Mouse (Mus musculus) layer of hippocampus, postnatal 10 days (tissue): ENCODE data around the gene Gm49387. TPM values are rescaled to one million over a fixed set of nuclear protein-coding genes. Genes with fewer than 3 reads are reported as not detected.

ENCODE experiments used
- DNase-seq, 2 experiments: peaks; one replicate each; pipeline ENCODE4 v3.0.0; 2021; ENCODE audit warnings: low spot score in 2 of 2
- long read RNA-seq: library from polyadenylated mRNA; stranded (forward); transcript quantifications from one replicate; pipeline ENCODE4 v2.0.0, GENCODE M21; 2023
- total RNA-seq, 2 experiments: library from RNA; stranded (reverse); gene quantifications; 2 replicates each; pipeline ENCODE4 v1.2.3; 2021

The Gm49387 gene
- total RNA-seq: not detected
- long read RNA-seq, partial matches to known transcripts: 0 of 1 reads
- long read RNA-seq, other reads (novel, unspliced or antisense): 1 of 1 reads

DNA sequence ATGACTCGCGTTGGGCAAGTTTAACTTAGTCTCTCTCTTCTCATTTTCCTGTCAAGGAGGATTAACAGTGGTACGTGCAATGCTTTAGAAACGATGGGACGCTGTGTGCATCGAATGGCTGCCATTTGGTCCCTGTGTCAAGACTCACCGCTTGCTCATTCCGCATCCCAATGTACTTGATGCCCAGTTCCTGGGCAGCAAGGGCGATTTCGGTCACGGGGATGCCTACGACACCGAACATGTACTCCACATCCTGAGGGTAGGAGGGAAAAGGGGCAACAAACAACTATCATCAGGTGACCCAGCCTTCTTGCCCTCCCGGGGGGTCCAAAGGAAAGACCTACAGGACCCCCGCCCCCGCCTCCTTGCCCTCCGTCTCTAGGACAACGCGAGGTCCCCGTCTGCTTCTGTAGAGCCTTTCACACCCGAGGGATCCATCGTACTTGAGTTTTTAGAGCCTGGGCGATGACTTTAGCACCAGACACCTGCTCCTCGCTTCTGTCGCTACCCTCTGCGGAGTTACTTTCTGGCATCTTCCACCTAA, at the start of gene Gm49387:
Gene Gm49387 (minus strand): TSS at position 533 of the 544 bp plus-strand sequence.
- DNase-seq: no peak

DNA sequence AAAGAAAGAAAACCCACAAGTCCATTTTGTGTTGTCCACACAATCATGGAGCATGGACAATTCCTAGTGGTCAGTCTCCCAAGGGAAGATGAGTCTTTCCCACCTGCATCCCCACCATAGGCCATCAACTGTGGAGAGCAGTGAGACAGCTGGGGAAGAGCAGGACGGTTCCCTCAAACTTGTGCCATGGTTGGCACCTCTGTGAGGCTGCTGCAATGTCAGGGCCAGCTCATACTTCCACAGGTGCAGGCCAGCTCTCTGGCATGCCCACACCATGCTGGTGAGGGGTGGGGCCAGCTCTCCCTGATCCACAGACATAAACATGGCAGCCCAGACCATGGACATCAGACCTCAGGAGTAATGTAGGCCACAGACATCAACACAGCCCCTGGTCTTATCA, 45.6 kb upstream of the Gm49387 start:
- no peak for DNase-seq

DNA sequence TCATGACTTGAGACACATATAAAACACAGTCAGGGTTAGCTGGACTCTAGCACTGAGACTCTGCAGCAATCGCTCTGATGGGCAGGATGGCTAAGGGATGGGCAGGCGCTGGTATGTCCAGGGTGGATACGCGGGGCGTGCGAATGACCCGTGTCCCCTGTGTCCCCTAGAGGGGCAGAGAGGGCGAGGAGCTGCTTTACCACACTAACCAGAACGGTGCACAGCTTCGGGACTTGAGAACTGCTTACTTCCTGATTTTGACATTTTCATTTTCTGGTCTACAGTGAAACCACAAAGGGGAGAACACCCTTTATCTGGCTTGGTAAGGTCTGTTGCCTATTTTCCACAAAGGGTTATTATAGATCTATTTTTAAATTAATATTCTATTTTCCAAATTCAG, 45.0 kb upstream of the Gm49387 start:
- DNase-seq: no peak

DNA sequence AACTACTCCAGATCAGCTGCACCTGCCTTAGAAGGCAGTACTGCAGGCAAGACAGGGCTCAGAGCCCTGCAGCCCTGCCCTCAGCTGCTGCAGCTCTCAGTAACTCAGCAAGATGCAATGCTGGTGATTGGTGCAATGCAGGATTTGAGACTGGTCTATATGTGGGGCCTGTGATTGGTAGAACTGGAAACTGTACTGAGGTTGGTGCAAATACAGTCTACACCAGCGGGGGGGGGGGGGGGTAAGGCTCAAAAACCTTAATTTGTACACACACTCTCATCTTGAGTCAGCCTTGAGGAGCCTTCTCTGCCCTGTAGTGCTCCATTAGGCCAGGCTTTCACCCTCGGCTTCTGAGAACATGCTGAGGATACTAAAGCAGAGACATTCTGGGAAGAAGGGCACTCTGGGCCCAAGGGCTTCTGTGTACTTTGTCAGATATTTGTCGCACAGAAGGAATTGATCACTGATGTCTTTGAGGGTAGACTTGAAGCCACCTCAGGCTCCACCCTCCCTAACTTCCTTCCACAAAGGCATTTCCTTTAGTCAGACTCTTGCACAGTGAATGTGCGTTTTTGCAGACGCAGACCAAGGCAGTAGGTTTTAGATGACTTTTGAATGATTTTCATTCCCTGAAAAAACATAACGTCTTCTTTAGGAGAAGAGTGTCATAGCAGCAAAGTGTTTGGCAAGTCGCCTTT, 43.8 kb upstream of the Gm49387 start:
- no peak for DNase-seq

DNA sequence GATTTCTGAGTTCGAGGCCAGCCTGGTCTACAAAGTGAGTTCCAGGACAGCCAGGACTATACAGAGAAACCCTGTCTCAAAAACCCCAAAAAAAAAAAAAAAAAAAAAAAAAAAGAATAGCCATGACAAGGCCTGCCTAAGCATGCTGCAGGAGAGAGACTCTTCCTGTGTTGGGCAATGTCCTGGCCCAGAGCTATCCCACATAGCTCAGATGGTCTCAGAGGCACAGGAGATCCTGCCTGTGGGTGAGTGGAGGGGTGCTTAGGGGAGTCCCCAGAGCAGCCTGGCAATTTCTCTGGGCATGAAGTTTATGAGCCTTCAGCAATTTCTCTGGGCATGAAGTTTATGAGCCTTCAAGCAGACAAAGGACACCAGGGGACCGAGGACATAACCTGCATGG, 42.9 kb upstream of the Gm49387 start:
- no peak for DNase-seq

DNA sequence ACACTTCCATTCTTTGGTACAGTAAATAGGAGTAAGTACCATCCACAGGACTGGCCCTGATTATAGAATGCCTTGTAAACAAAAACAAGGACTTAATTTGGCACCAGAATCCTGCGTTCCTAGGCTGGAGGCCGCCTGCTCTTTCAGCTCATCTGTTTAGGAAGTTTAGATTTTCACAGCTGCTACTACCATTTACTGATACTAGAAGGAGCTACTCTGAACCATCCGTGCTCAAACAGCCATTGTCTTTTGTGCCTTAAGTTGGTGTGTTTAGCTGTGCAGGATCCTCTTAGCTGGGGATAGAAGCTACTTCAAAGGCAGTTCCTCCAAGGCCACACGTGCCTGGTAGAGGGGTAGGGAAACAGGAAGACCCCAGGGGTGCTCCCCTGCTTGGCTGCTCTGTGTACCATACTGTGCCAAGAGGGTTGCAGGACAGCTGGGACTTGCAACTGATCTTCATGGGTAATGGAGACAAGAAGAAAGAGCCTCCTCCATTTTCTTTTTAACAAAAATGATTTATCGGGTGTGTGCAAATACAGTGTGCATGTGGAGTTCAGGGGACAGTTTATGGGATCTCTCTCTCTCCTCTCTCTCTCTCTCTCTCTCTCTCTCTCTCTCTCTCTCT, 41.4 kb upstream of the Gm49387 start:
- DNase-seq: no peak

DNA sequence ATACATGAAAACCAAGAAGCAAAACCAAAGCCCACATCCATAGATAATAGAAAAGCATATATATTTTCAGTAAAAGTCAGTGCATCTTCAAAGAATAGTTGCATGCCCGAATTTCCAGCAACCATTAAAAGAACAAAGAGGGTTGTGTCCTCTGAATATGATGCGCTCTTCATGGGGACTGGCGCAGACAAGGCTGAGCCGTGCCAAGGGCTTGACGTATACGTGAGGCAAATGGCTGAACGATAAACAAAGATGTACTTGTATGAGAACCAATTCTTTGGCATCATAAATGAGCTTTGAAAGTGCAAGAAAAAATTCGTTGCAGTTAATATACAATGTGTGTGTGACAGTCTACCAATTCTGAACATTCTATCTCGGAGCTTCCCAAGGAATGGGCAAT, 40.6 kb upstream of the Gm49387 start:
- DNase-seq: no peak

DNA sequence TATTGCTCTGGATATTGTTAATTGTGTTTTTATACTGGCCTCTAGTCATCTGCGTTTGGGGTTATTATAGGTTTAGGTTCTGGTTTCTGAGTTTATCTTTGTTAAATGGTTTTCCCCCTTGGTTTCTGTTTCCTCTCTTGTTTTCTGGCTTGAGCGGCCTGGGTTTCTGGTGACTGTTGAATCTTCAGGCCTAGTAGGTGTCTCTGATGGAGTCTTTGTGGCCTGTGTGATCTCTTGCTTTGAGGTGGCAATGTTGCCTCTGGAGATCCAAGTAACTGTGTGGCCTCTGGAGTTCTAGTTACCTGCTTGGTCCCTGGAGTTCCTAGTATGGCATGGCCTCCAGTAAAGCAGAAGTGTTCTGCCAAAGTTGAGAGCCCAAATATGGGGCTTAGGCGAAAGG, 40.0 kb upstream of the Gm49387 start:
- no peak for DNase-seq

DNA sequence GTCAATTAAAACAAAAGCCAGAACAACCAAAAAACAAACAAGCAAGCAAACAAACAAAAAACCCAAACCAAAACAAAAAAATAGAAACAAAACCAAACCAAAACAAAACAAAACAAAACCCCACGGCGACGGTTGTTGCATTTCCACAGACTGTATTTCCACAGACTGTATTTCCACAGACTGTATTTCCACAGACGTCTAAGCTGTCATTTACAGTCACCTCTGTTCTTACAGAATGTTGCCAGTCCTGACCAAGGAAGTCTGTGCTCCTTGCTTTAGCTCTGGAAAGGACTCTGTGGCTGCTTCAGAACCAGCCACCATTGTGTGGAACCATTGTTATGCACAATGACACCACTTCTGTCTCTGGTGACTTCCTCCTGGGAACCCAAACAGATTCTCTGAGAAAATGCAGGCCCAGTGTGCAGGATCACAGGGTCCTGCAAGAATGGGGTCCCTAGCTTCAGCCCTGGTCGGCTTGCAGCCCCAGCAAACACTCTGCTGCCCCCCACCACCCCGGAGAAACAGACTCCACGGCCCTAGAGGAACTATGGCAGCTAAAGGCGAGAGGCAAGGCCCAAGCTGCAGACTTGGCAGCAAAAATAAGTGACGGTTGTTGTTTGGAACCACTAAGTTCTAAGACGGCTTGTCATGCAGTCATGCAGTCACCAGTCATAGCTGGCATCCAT, 31.1 kb upstream of the Gm49387 start:
- DNase-seq: peak in 1 of 2 experiments; percentile 7

DNA sequence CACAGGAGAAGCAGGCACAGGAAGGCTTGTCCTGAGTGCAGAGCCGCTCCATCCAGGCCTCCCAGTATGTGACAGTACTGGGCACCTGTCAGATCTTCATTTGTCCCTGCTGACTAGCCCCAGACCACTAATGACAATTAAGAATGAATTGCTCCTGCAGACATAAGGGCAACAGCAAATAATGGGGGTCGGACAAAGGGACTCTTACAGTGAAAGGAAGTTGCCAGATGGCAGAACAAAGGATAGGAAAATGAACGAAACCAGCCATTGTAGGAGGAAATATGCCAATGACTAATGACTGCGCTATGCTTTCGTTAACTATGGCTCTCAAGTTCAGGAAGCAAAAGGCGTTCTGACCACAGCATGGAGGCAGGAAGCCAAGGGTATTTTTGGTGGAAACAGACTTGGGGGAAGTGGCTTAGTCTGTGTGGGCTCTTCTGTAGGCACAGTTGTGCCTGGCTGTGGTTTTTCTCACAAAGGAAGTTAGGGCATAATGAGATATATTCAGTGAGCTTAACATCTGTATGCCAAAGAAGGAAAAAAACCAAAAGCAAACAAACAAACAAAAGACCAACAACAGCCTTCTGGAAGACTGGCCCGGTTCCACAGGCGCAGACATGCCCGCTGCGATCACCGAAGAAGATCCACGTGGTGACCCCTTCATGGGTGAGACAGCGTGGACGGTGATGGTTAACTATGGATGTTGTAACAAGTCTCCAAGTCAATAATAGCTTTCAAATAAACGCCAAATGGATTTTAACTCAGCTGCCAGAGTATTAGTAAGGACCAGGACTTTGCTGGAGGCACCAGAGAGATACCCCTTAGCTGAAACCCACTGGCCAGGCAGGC, 29.2 kb upstream of the Gm49387 start:
- DNase-seq: peak in 1 of 2 experiments; percentile 52

DNA sequence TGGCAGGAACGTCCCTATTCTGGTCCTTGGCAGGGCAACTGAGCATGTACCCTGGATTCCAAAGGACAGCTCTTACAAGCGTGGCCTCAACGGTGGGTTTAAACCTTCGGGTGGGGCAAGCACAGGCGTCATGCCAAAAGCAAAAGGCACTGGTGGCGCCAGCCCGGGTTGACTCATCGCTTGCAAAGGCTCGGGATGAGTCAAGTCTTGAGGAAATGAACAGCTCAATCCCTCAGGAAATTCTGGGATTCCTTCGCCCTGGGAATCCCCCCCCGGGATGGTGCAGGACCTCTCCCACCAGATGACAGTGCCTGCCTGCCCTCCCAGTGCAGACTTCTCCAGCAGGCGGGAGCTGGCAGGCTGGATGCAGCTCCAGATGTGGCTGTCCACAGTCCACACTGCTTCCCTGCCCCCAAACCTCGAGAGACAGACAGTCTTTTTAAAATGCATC, 28.5 kb upstream of the Gm49387 start:
- DNase-seq: peak; percentile 61 to 66

DNA sequence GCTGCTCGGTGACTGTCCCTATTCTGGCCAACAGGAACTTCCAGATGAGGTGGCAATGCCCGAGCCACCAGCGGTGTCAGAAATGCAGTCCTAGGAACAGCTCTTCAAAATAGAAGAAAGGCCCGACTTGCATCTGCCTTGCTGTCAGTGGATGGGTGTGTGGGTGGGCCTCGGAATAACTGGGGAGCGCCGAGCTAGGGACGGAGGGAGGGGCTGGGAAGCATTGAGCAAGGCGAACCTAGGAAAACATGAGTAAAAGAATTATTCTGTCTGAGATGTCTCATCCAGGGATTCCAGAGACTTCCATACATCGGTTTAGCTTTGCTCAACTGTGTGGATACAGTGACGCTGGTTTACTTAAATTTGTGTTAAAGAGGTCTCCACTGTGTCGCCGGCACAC, 27.6 kb upstream of the Gm49387 start:
- no peak for DNase-seq

DNA sequence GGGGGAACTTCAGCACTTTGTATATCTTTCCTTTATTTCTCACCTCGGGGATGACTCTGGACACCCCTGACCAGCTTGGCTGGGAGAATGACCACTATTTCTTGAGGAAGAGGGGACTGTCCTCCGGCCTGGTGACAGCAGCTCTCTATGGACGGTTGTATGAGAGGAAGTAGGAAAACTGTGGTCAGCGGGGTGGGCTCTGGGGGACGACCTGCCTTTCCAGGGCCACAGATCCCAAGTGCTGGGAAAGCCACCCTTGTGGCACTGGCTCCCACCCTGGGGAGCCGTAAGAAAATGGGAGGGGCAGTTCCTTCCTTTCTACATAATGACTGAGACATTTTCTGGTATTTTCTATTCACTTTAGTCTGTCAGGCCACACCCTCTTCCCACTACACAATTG, 27.1 kb upstream of the Gm49387 start:
- no peak for DNase-seq

DNA sequence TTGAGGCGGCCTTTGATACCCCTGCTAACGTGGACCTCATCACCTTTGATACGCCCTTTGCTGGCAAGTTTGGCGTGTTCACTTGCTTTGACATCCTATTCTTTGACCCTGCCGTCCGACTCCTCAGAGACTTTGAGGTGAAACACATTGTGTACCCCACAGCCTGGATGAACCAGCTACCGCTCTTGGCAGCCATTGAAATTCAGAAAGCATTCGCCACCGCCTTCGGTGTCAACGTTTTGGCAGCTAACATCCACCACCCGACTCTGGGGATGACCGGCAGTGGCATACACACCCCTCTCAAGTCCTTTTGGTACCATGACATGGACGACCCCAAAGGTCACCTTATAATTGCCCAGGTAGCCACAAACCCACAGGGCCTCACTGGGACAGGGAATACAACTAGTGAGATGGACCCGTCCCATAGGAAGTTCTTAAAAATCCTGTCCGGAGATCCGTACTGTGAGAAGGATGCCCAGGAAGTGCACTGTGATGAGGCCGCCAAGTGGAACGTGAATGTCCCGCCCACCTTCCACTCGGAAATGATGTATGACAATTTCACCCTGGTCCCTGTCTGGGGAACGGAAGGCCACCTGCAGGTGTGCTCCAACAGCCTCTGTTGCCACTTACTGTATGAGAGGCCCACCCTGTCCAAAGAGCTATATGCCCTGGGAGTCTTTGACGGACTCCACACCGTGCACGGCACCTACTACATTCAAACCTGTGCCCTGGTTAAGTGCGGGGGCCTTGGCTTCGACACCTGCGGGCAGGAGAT, 26.4 kb upstream of the Gm49387 start:
- no peak for DNase-seq

DNA sequence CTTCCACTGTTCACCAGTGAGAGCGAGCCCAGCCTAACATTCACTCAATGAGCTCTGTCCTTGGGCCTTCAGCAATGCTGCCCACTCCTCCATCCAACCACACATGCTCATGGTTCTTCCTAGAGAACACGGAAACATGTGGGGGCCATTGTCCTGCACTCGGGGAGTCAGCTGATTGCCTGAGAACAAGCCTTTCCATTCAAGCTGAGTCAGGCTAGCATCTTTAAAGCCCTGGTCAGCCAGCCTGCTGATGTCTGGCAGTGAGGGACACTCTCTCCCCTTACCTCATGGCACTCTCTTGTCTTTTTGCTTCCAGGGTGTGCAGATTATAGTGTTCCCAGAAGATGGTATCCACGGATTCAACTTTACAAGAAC, 24.9 kb upstream of the Gm49387 start:
- no peak for DNase-seq

DNA sequence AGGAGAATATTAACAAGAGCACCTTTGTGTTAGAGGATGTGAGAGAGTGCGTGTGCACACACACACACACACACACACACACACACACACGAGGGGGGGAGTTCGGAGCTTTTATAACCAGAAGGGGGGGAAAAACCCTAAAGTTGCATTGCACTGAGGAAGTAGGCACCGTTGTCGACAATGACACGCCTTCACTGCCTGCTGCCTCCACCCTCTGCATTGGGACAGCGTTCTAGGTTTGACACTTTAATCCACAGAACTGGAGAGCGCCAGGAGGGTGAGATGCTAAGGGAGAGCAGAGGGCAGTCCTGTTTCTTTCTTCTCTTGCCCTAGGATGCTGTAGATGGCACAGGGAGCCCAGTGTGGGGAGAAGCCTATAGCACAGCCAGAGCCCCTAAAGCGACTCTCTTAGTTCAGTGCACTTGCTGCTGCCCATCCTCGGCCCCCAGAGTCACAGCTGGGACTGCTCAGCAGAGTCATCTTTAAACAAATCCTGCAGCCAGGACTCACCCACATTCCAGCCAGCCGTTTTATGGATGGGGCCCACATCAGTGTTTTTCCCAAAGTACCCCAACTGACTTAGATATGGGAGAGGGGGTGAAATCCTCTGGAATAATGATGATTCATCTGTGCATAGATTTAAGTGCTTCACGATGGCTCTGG, 24.4 kb upstream of the Gm49387 start:
- no peak for DNase-seq

DNA sequence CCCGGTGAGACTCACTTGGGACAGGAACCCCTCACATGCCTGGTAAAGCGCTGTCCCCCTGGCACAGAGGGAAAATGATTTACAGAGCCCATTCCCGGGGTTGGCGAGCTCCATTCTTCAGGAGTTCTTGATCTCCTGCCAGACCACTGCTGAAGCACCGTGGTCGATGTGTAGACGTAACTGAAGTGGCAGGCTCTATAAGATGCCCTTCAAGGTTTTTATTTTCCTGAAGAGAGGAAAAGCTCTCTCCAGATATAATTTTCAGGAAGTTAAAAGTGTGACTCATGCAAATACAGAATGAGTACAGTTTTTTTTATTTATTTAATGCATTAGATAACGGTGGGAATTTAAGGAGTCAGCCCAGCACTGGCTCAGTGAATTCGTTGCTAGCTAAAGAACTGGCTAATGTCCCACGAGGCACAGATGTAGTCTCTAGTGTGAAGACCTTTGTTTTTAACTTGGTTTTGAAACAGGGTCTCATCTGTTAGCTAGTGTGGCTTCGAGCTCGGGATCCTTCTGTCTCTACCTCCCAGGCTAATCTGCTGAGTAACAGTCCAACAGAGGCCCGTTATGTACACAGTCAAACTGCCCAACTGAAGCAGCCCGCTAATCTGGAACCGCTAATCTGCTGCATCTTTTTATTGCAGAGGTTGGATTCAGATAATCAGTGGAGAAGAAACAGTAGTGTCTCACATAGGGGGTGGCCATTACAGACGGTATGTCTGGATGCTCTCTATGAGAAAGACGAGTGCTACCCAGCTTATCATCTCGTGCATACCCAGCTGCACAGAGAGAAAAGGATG, 23.6 kb upstream of the Gm49387 start:
- no peak for DNase-seq

DNA sequence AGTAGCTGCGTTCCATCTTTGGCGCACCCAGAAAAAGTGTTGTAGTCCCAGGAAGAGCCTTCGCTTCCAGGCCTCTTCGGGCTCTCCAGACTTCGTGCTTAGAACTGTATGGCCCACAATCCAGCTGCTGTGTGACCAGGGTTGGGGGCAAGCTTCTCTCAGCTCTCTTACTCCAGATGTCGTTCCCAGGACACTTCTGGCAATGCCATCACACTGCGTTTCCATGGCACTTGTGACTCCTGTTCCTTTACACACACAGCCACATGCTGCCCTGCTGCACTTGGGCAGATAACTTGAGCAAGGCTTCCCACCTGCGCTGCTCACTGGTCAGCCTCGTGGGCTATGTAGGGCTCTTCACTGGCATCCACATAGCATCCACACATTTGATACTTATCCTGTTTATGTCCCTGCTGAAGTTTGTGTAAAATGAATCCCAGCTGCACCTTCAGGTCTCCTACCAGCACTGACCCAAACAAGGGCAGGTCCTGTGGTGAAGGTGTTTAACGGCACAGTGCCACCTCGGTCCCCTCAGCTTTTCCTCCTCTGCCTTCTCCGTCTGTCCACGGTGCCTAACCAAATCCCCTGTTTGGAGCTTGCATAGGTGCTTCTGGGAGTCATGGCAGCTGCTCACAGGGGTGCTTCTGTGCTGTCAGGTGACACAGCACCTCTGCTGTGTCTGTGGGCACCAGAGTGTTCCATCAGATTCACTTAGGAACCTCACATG, 22.9 kb upstream of the Gm49387 start:
- no peak for DNase-seq
